Mouse (Mus musculus) thymus, postnatal 0 days (tissue): Measurements from ENCODE around the gene Brk1. TPM values are rescaled to one million over a fixed set of nuclear protein-coding genes. Genes with fewer than 3 reads are reported as not detected.

Source experiments
- DNase-seq: peaks from one replicate; pipeline ENCODE4 v3.0.0-alpha.2; 2015; ENCODE audit warnings: low spot score
- polyA plus RNA-seq: library from polyadenylated mRNA; unstranded; fragments of >200 nt; fragmentation: Nextera tagmentation; extraction: Ambion mirVana; gene quantifications from 2 replicates; pipeline ENCODE4 v1.2.1, GENCODE M21; 2015

Gene Brk1
- polyA plus RNA-seq, 1 experiment from 2014 or later = 267 TPM

DNA sequence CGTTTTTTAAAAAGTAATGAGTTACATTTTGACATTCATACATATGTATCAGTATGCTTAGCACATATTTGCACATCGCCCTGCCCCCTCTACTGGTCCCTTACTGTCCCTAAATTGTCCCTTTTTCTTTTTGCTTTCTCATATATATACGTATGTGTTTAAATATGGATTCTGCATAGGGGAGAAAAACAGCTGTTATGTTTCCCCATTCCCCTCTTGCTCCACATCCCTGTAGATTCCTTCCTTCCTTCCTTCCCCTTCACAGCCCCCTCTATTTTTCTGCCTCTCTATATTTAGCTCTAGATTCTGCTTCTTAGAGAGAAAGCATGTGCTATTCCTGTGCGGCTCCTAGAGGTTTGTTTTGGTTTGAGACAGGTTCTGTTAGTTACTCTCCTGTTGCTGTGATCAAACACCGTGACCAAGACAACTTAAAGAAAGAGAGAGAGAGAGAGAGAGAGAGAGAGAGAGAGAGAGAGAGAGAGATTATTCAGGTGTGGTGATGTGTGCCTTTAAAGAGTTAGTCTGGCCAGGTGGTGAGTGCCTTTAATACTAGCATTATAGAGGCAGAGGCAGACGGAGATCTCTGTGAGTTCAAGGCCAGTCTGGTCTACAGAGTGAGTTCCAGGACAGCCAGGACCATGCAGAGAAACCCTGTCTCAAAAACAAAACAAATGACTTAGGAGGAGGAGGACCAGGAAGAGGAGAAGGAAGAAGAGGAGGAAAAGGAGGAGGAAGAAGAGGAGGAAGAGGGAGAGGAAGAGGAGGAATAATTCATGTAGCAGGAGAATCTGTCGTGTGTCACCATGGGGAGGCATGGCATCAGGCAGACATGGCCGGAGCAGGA is 55.3 kb downstream of the Brk1 start:
- no peak for DNase-seq

DNA sequence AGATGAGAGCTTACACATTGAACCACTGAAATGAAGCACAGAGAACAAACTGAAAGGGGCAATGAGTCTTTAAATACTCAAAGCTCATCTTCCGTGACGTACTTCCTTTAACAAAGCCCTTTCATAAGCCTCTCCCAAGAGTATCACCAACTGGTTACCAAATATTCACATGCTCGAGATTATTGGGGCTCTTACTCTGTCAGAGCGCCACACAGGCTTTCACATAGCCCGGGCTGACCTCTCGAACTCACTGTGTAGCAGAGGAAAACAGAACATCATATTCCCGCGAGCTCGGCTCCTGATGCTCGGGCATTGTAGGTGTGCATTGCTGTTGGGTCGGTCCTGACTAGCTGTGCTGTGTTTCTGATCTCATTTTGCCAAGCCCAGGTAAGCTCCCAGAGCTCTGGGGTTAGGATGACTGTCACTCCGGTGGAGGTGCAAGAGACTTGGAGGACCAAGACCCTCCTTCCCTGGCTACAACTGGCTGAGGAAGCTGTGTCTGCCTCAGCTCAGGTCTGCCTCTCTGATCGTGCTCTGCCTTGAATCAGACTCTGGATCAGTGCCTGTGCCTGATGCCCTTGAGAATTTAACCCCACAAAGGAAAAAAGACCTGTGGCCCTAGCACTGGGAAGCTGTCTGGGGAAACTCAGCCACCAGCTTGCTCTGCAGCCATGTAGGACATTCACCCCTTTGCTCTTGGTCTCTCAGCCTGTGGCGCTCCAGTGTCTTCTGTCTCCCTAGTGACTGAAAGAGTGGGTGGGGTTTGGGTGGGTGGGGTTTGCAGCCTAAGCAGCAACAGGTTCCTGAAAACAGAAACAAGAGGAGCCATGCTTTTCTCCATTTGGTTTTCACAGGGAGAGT is 56.1 kb downstream of the Brk1 start:
- no peak for DNase-seq

DNA sequence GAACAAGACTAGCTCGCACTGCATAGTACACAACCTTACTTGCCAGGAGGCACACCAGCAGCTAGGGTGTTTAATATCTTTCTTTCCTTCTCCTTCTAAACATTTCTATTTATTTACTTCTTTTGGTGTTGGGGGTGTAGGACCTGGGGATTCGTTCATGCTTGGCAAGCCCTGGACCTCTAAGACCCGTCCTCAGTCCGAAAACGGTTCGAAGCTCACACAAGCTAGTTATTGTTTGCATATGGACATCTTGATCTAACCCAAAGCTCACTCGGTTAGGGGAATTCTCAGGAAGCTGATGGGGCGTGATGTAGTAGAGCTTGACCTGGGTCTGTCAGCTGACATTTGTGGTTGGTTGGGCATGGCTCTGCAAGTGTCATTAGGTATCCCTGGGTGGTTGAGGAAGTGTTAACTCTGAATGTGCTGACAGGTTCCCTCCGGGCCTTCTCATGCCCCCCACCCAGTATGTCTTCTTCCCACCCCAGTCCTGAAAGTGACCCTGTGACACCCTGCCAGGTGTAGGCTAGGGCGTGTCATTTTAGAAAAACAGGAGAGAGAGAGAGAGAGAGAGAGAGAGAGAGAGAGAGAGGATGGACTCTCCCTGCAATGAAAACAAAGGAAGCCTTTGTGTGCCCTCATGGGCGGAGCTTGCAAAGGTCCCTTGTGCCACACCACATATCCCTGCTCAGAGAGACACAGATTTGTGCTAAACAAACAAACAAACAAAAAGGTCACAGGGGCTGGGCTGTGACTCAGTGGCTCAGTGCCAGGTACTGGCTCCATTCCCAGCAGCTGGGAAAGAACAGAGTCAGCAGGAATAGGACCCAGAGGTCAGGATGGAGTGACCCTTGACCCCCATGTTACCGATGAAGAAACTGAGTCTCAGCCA is 57.0 kb downstream of the Brk1 start:
- no peak for DNase-seq

DNA sequence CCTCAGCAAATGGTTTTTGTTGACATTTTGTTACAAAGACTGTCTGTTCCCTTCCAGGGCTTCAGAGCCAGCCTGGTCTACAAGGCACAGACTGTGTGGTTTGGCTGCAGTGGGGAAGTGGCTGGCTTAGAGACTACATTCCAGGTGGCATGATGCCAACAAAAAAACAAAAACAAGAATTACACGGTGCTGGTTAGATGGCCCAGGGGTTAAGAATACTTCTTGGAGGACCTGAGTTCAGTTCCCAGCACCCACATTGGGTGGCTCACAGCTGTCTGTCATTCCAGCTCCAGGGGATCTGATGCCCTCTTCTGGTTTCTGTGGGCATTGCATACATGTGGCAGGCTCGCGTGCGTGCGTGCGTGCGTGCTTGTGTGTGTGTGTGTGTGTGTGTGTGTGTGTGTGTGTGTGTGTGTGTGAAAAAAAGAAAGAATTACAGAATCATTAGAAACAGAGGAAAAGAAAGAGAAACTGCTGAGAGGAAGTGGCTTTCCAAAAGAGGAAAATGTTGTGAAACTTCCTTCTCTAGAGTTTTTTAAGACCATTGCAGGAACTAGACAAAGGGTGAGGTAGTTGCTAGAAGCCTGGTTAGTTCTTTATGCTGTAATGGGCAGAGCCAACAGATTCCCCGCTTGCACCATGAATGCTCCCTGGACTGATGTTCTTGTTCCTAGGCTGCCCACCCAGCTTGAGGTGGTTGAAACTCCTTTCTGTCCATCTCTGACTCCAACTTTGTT is 58.6 kb downstream of the Brk1 start:
- no peak for DNase-seq

DNA sequence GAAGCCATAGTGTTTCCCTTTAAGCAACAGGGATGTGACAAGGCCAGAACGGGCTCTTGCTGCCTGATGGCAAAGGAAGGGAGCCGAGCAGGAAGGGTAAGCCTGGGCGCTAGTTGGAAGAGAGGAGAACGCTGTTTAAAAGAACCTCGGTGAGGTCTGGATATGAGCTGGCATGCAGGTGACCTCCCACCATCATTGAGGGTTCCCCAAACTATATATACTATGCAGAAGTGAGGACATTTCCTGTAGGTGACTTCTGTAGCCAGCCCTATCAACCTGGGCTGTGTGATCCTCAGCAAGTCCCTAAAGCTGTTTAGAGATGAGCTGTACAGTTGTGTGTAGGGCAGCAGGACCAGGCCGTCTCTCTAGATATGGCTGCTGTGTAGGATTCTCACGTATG is 59.7 kb downstream of the Brk1 start:
- DNase-seq = no peak

Other genes starting within 250 kb of the Brk1 start
- gene Tada3, start 226.9 kb upstream of the Brk1 start, polyA plus RNA-seq = 37.5 and 39.5 TPM in 2 replicates
- gene Arpc4, start 226.7 kb upstream of the Brk1 start, polyA plus RNA-seq = 528 and 562 TPM in 2 replicates
- gene Ttll3, start 215.5 kb upstream of the Brk1 start, polyA plus RNA-seq = 4.6 and 7.2 TPM in 2 replicates
- gene Rpusd3, start 185.4 kb upstream of the Brk1 start, polyA plus RNA-seq = 25.3 and 26.7 TPM in 2 replicates
- gene Cidec, start 169.0 kb upstream of the Brk1 start, polyA plus RNA-seq = 0.37 and 1.5 TPM in 2 replicates
- 69.1 and 70.6 TPM in 2 replicates for gene Jagn1, start 162.2 kb upstream of the Brk1 start, polyA plus RNA-seq
- gene Il17re, start 146.3 kb upstream of the Brk1 start, polyA plus RNA-seq = 6.0 and 7.9 TPM in 2 replicates
- 5.0 and 6.5 TPM in 2 replicates for gene Il17rc, start 133.3 kb upstream of the Brk1 start, polyA plus RNA-seq
- gene Creld1, start 121.5 kb upstream of the Brk1 start, polyA plus RNA-seq = 9.5 and 10.3 TPM in 2 replicates
- gene Prrt3, start 102.8 kb upstream of the Brk1 start, polyA plus RNA-seq = 0.17 TPM in 2 replicates
- 92.3 and 94.4 TPM in 2 replicates for gene Emc3, start 73.1 kb upstream of the Brk1 start, polyA plus RNA-seq
- gene Fancd2, start 73.1 kb upstream of the Brk1 start, polyA plus RNA-seq = 10.2 and 11.2 TPM in 2 replicates
- 0.25 TPM in 1 of 2 replicates, not detected in the other for gene Fancd2os, start 4.1 kb upstream of the Brk1 start, polyA plus RNA-seq
- 30.7 and 33.1 TPM in 2 replicates for gene Vhl, start 19.2 kb downstream of the Brk1 start, polyA plus RNA-seq
- 2.2 and 2.7 TPM in 2 replicates for gene Irak2, start 33.7 kb downstream of the Brk1 start, polyA plus RNA-seq
- gene Tatdn2, start 92.3 kb downstream of the Brk1 start, polyA plus RNA-seq = 1.5 and 1.7 TPM in 2 replicates
- 0.59 and 0.81 TPM in 2 replicates for gene Ghrl, start 115.1 kb downstream of the Brk1 start, polyA plus RNA-seq
- 223 and 234 TPM in 2 replicates for gene Sec13, start 136.0 kb downstream of the Brk1 start, polyA plus RNA-seq